Mouse (Mus musculus): ENCODE data around the gene Garnl3. TPM values are rescaled to one million over a fixed set of nuclear protein-coding genes. Genes with fewer than 3 reads are reported as not detected.
"Not testable (repeated sequence)": the region's sequence is repeated elsewhere in the genome, so short reads cannot be mapped to it uniquely, and the experiment has no call there.

Gene Garnl3
- polyA plus RNA-seq, 1 experiment from 2014 or later: 10.3 TPM

GRCm38 (mm10) chr2:33097326-33097725, 34.1 kb downstream of the Garnl3 start:
- H3K27me3 ChIP-seq (ENCODE audit: low read depth, poor library complexity, severe bottlenecking); H3K4me3 ChIP-seq; DNase-seq (ENCODE audit: low spot score); H3K4me1 ChIP-seq; H3K27ac ChIP-seq (replicated peaks); H3K9me3 ChIP-seq (replicated peaks); H3K36me3 ChIP-seq: not testable (repeated sequence)
- 92% methylated on average over 12 of the region's 12 CpGs for WGBS

- peaks cover 9% of the 10 kb centered on the region; the same call in 1 of the 2 replicates for H3K4me1 ChIP-seq
- DNase-seq (ENCODE audit: low spot score): no peak
- WGBS: 81% methylated on average over 10 of the region's 10 CpGs
- no peak overlapping the region for H3K4me3 ChIP-seq
- no peak overlapping the region for H3K27ac ChIP-seq (replicated peaks)
- no peaks in the 10 kb centered on the region for H3K36me3 ChIP-seq
- no peaks in the 10 kb centered on the region for H3K27me3 ChIP-seq (ENCODE audit: low read depth, poor library complexity, severe bottlenecking)
- H3K9me3 ChIP-seq (replicated peaks): no peaks in the 10 kb centered on the region
Observed at GRCm38 (mm10) chr2:33095221-33095671, 36.2 kb downstream of the Garnl3 start.

- Histone ChIP-seq H3K36me3 (no peaks in the 10 kb centered on the region), H3K9me3 (replicated peaks) (no peaks in the 10 kb centered on the region), H3K4me1 (peaks cover 5% of the 10 kb centered on the region; the same call in 1 of the 2 replicates), H3K27me3 (ENCODE audit: low read depth, poor library complexity, severe bottlenecking) (no peaks in the 10 kb centered on the region), H3K27ac (replicated peaks) (no peak overlapping the region), H3K4me3 (no peak overlapping the region)
- WGBS: 89% methylated on average over 8 of the region's 8 CpGs
- DNase-seq (ENCODE audit: low spot score): no peak
Observed at GRCm38 (mm10) chr2:33090620-33091520, 40.6 kb downstream of the Garnl3 start.

GRCm38 (mm10) chr2:33090033-33090400, 41.4 kb downstream of the Garnl3 start:
- H3K4me3 ChIP-seq; H3K9me3 ChIP-seq (replicated peaks); H3K27ac ChIP-seq (replicated peaks); H3K36me3 ChIP-seq; DNase-seq (ENCODE audit: low spot score); H3K4me1 ChIP-seq; H3K27me3 ChIP-seq (ENCODE audit: low read depth, poor library complexity, severe bottlenecking): not testable (repeated sequence)
- WGBS: 69% methylated on average over 1 of the region's 1 CpGs

GRCm38 (mm10) chr2:33089356-33090032, 42.0 kb downstream of the Garnl3 start:
- H3K9me3 ChIP-seq (replicated peaks): no peaks in the 10 kb centered on the region
- DNase-seq (ENCODE audit: low spot score): no peak
- H3K4me3 ChIP-seq: no peak overlapping the region
- no peaks in the 10 kb centered on the region for H3K27me3 ChIP-seq (ENCODE audit: low read depth, poor library complexity, severe bottlenecking)
- H3K4me1 ChIP-seq: no peaks in the 10 kb centered on the region
- H3K36me3 ChIP-seq: no peaks in the 10 kb centered on the region
- WGBS: 85% methylated on average over 5 of the region's 5 CpGs
- no peak overlapping the region for H3K27ac ChIP-seq (replicated peaks)

GRCm38 (mm10) chr2:33086671-33087363, 44.6 kb downstream of the Garnl3 start:
- Histone ChIP-seq H3K4me3 (no peak overlapping the region), H3K36me3 (no peaks in the 10 kb centered on the region), H3K4me1 (no peaks in the 10 kb centered on the region), H3K27ac (replicated peaks) (no peak overlapping the region), H3K9me3 (replicated peaks) (no peaks in the 10 kb centered on the region), H3K27me3 (ENCODE audit: low read depth, poor library complexity, severe bottlenecking) (no peaks in the 10 kb centered on the region)
- no peak for DNase-seq (ENCODE audit: low spot score)
- 88% methylated on average over 7 of the region's 7 CpGs for WGBS

- no peaks in the 10 kb centered on the region for H3K36me3 ChIP-seq
- no peak overlapping the region for H3K27ac ChIP-seq (replicated peaks)
- no peaks in the 10 kb centered on the region for H3K4me1 ChIP-seq
- H3K9me3 ChIP-seq (replicated peaks): no peaks in the 10 kb centered on the region
- no peaks in the 10 kb centered on the region for H3K27me3 ChIP-seq (ENCODE audit: low read depth, poor library complexity, severe bottlenecking)
- 49% methylated on average over 7 of the region's 7 CpGs for WGBS
- no peak overlapping the region for H3K4me3 ChIP-seq
- DNase-seq (ENCODE audit: low spot score): no peak
Observed at GRCm38 (mm10) chr2:33086016-33086596, 45.3 kb downstream of the Garnl3 start.

GRCm38 (mm10) chr2:33084221-33084620, 47.2 kb downstream of the Garnl3 start:
- Histone ChIP-seq H3K27ac (replicated peaks) (no peak overlapping the region), H3K4me1 (no peaks in the 10 kb centered on the region; the same call in 1 of the 2 replicates), H3K4me3 (no peak overlapping the region), H3K27me3 (ENCODE audit: low read depth, poor library complexity, severe bottlenecking) (no peaks in the 10 kb centered on the region), H3K9me3 (replicated peaks) (no peaks in the 10 kb centered on the region), H3K36me3 (no peaks in the 10 kb centered on the region)
- WGBS: 90% methylated on average over 3 of the region's 3 CpGs
- DNase-seq (ENCODE audit: low spot score): no peak

- H3K4me3 ChIP-seq: no peak overlapping the region
- DNase-seq (ENCODE audit: low spot score): no peak
- no peaks in the 10 kb centered on the region for H3K9me3 ChIP-seq (replicated peaks)
- H3K36me3 ChIP-seq: no peaks in the 10 kb centered on the region
- no peak overlapping the region for H3K27ac ChIP-seq (replicated peaks)
- peaks cover 8% of the 10 kb centered on the region for H3K4me1 ChIP-seq
- H3K27me3 ChIP-seq (ENCODE audit: low read depth, poor library complexity, severe bottlenecking): no peaks in the 10 kb centered on the region
- WGBS: 89% methylated on average over 4 of the region's 4 CpGs
Observed at GRCm38 (mm10) chr2:33080166-33080565, 51.3 kb downstream of the Garnl3 start.

GRCm38 (mm10) chr2:33077252-33077651, 54.2 kb downstream of the Garnl3 start:
- no peaks in the 10 kb centered on the region for H3K9me3 ChIP-seq (replicated peaks)
- H3K36me3 ChIP-seq: no peaks in the 10 kb centered on the region
- no peak overlapping the region for H3K4me3 ChIP-seq
- 36% methylated on average over 3 of the region's 3 CpGs for WGBS
- H3K4me1 ChIP-seq: peaks cover 15% of the 10 kb centered on the region
- DNase-seq (ENCODE audit: low spot score): no peak
- no peak overlapping the region for H3K27ac ChIP-seq (replicated peaks)
- no peaks in the 10 kb centered on the region for H3K27me3 ChIP-seq (ENCODE audit: low read depth, poor library complexity, severe bottlenecking)

- H3K4me3 ChIP-seq: no peak overlapping the region
- no peak for DNase-seq (ENCODE audit: low spot score)
- H3K27me3 ChIP-seq (ENCODE audit: low read depth, poor library complexity, severe bottlenecking): no peaks in the 10 kb centered on the region
- H3K4me1 ChIP-seq: peaks cover 27% of the 10 kb centered on the region
- H3K9me3 ChIP-seq (replicated peaks): no peaks in the 10 kb centered on the region
- no peak overlapping the region for H3K27ac ChIP-seq (replicated peaks)
- H3K36me3 ChIP-seq: no peaks in the 10 kb centered on the region
- 54% methylated on average over 2 of the region's 2 CpGs for WGBS
Observed at GRCm38 (mm10) chr2:33074931-33075330, 56.5 kb downstream of the Garnl3 start.

- no peak overlapping the region for H3K27ac ChIP-seq (replicated peaks)
- WGBS: 73% methylated on average over 3 of the region's 3 CpGs
- H3K4me3 ChIP-seq: no peak overlapping the region
- no peaks in the 10 kb centered on the region for H3K9me3 ChIP-seq (replicated peaks)
- no peaks in the 10 kb centered on the region for H3K36me3 ChIP-seq
- H3K4me1 ChIP-seq: peaks cover 27% of the 10 kb centered on the region
- no peaks in the 10 kb centered on the region for H3K27me3 ChIP-seq (ENCODE audit: low read depth, poor library complexity, severe bottlenecking)
- DNase-seq (ENCODE audit: low spot score): no peak
Observed at GRCm38 (mm10) chr2:33074188-33074587, 57.3 kb downstream of the Garnl3 start.

Measured in midbrain, embryonic 10.5 days (tissue).